Mouse (Mus musculus): ENCODE data around the gene Olfr1356.
"Not testable (repeated sequence)": the region's sequence is repeated elsewhere in the genome, so short reads cannot be mapped to it uniquely, and the experiment has no call there.

Gene Olfr1356

DNA sequence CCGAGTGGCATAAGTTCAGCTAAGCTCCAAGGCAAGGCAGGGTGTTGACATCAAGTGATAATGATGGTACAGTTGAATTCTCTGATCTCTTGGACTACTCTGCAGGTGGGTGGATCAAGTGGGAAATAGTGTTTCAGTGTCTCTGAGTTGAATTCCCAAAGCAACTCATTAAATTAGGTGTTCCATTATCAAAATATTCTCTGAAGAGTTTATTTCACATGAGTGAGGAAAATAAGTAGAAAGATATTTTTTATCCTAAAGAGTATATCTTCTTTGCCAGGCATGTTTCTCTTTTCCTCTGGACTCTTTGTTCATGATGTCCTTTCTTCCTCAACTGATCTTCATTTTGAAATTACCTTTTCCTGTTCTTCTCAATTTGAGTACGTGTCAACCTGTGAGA, at the start of gene Olfr1356:
Olfr1356 (minus strand) TSS at position 101 of the 400 bp plus-strand sequence.
- no peak for DNase-seq (ENCODE audit: low read depth, low spot score)

DNA sequence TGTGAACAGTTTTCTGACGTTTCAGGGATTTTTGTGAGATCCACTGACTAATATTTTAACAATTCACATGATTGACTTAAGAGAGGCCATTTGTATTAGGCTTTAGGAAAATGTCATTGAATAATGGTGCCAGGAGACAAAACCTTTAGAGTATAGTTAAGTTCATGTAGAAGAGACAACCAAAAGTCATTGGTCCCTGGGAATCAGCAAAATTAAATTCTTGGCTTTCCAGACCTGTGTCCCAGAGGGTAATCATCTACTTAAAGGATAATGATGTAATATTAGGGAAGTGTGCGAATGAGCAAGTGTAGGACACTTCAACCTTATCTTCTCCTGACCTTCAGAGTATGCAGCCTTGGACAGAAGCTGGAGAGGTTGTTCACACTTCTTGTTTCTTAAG, 23.3 kb upstream of the Olfr1356 start, which contains the start of gene Olfr1355:
Olfr1355 (plus strand) TSS at position 301 of the 400 bp plus-strand sequence.
- no peak for DNase-seq (ENCODE audit: low read depth, low spot score)

DNA sequence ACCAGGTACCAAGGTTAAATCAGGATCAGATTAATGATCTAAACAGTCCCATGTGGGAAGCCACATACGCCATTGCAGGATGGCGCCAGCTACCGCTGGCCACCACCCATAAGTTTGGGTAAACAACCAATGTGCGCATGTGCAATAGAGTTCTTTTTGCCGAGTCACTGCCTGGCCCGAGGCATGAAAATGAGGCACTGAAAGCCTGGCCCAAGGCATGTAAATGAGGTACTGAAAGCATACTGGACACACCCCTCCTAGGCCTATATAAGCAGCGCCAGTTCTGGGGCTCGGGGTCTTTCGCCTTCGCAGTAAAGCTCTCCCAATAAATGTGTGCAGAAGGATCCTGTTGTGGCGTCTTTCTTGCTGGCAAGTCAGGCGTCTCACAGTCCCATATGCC, 11.5 kb downstream of the Olfr1356 start:
- not testable (repeated sequence) for DNase-seq (ENCODE audit: low read depth, low spot score)

DNA sequence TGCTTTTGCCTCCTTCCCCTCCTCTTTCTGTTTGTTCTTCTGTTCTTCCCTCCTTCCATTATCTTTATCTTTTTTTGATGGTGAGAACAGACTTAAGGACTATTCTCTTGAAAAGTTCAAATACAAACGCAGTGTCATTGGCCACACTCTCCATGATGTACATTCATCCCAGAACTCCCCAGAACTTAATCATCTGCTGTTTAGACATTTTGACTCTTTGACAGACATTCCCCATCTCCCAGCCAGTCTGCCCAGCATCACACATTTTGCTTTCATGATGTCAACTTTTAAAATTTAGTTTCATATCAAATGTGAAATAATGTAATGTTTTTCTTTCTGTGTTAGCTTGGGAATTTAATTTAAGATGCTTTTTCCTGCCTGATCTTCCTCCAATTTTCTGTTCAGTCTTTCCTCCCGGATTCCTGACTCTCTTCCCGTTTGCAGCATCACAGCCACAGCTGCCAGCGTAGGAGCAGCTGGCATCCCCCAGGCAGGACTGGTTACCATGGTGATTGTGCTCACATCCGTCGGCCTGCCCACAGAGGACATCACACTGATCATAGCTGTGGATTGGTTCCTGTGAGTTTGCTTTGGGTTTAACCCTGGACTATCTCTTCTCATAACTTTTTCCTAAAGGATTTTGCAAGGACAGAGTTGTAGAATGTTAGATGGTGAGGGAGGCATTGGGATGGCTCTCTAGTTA, 39.5 kb downstream of the Olfr1356 start:
- DNase-seq (ENCODE audit: low read depth, low spot score) = peak; percentile 80

DNA sequence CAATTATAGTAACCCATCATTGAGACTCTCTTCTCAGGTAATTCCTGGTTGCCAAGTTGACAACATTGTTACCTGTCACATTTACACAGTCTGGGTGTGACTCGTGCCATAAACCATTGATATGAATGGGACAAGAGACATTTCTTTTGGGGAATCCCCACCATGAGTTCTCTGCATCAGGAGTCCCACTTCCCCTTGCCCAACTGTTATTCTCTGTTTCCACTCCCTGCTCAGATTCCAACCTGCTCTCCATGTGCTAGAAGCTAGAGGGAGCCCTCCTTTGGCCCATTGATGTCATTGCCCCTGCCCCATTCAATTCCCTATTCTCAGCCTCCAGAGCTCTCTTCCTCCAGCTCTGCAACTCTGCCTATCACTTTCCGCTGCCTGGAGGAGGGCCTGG, 50.5 kb downstream of the Olfr1356 start:
- DNase-seq (ENCODE audit: low read depth, low spot score) = no peak

All from telencephalon, adult 2 months (tissue).